Mouse (Mus musculus): ENCODE measurements around the gene Gm20605. TPM values are rescaled to one million over a fixed set of nuclear protein-coding genes. Genes with fewer than 3 reads are reported as not detected.

Gm20605 gene
- polyA plus RNA-seq, 1 experiment, result 37.5 TPM

GRCm38 (mm10) chr5:137630602-137631001 is 1.6 kb downstream of the Gm20605 start:
- Histone ChIP-seq H3K4me3 (ENCODE audit: insufficient read depth, low read length) (peak overlapping the region; percentile 95), H3K4me1 (ENCODE audit: control insufficient read depth, insufficient read depth, low read length) (peaks cover 25% of the 10 kb centered on the region), H3K27ac (ENCODE audit: insufficient read depth, low read depth, low read length) (peak overlapping the region; percentile 97)
- no peak for TF ChIP-seq CTCF (IDR thresholded peaks at IDR 0.05; ENCODE audit: low read depth, low read length)
- TF ChIP-seq POLR2A (IDR thresholded peaks at IDR 0.05; ENCODE audit: borderline replicate concordance, low read depth, low read length), result no peak

DNA sequence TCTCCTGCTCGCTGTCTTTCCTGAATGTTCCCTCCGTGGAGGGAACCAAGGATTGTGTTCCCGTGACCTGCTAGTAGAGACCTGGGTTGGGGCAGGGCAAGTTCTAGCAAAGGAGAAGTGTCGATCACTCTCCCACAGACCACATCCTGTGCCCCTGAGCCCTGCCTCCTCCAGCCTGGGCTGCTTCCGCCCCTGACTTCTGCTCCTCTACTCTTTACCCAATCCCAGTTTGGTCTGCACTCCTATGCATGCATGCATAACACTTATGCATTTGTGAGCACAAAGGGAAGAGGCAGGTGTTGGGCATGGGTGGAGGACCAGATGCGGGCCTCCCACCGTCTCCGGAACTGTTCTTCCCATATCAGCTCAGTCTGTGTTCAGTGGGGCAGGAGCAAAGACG is 2.2 kb downstream of the Gm20605 start:
- peak overlapping the region; percentile 95 for H3K4me3 ChIP-seq (ENCODE audit: insufficient read depth, low read length)
- TF ChIP-seq POLR2A (IDR thresholded peaks at IDR 0.05; ENCODE audit: borderline replicate concordance, low read depth, low read length), result no peak
- TF ChIP-seq CTCF (IDR thresholded peaks at IDR 0.05; ENCODE audit: low read depth, low read length), result no peak
- H3K27ac ChIP-seq (ENCODE audit: insufficient read depth, low read depth, low read length), result peak overlapping the region; percentile 97
- H3K4me1 ChIP-seq (ENCODE audit: control insufficient read depth, insufficient read depth, low read length), result peaks cover 25% of the 10 kb centered on the region

DNA sequence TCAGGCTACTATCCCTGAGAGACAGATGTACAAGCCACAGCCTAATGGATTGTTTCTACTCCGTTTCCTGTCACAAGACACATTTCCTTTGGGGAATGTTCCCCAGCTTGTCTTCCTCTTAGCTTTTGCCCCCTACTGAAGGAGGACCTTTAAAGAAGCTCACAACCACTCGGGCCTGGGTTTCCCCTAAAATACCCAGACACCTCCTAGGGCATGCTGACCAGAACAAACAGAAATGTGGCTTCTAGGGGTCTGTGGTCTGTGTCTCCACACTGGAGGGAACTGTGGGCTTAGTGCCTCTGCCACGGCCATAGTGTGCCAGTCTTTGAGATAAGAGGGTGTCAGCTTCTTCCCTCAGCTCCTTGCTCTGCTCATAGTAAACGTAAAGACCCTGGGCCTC is 2.6 kb downstream of the Gm20605 start:
- peak overlapping the region; percentile 95 for H3K4me3 ChIP-seq (ENCODE audit: insufficient read depth, low read length)
- peak overlapping the region; percentile 97 for H3K27ac ChIP-seq (ENCODE audit: insufficient read depth, low read depth, low read length)
- H3K4me1 ChIP-seq (ENCODE audit: control insufficient read depth, insufficient read depth, low read length), result peaks cover 25% of the 10 kb centered on the region
- TF ChIP-seq POLR2A (IDR thresholded peaks at IDR 0.05; ENCODE audit: borderline replicate concordance, low read depth, low read length), result no peak
- TF ChIP-seq CTCF (IDR thresholded peaks at IDR 0.05; ENCODE audit: low read depth, low read length), result no peak

- TF ChIP-seq CTCF (IDR thresholded peaks at IDR 0.05; ENCODE audit: low read depth, low read length) (no peak), POLR2A (IDR thresholded peaks at IDR 0.05; ENCODE audit: borderline replicate concordance, low read depth, low read length) (no peak)
- peaks cover 18% of the 10 kb centered on the region for H3K4me1 ChIP-seq (ENCODE audit: control insufficient read depth, insufficient read depth, low read length)
- no peak overlapping the region for H3K27ac ChIP-seq (ENCODE audit: insufficient read depth, low read depth, low read length)
- no peak overlapping the region for H3K4me3 ChIP-seq (ENCODE audit: insufficient read depth, low read length)
These were observed 4.6 kb downstream of the Gm20605 start for GRCm38 (mm10) chr5:137633397-137634084.

DNA sequence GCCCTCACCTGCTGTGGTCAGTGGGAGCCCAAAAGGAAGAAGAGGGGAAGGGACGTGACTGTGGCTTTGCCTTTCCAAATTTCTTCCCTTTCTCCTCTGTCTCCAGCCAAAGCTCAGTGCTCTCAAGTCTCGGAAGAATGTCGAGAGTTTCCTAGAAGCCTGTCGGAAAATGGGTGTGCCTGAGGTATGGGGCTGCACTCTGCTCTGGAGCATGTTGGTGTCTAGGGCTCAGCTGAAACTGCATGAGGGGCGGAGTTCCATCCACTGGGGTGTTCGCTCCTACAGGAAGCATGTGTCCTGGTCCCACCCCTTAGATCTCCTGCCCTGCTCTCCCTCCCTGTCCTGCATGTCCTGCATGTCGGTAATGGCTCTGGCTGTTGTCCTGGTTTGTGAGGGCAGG is 10.5 kb downstream of the Gm20605 start:
- H3K27ac ChIP-seq (ENCODE audit: insufficient read depth, low read depth, low read length), result no peak overlapping the region
- H3K4me1 ChIP-seq (ENCODE audit: control insufficient read depth, insufficient read depth, low read length), result no peaks in the 10 kb centered on the region
- H3K4me3 ChIP-seq (ENCODE audit: insufficient read depth, low read length), result no peak overlapping the region
- TF ChIP-seq CTCF (IDR thresholded peaks at IDR 0.05; ENCODE audit: low read depth, low read length) (no peak), POLR2A (IDR thresholded peaks at IDR 0.05; ENCODE audit: borderline replicate concordance, low read depth, low read length) (no peak)

GRCm38 (mm10) chr5:137641054-137641453 is 12.1 kb downstream of the Gm20605 start, which contains the start of gene Sap25:
Sap25 (plus strand) TSS chr5:137641334.
- H3K4me1 ChIP-seq (ENCODE audit: control insufficient read depth, insufficient read depth, low read length), result no peaks in the 10 kb centered on the region
- TF ChIP-seq CTCF (IDR thresholded peaks at IDR 0.05; ENCODE audit: low read depth, low read length), result no peak
- TF ChIP-seq POLR2A (IDR thresholded peaks at IDR 0.05; ENCODE audit: borderline replicate concordance, low read depth, low read length), result no peak

DNA sequence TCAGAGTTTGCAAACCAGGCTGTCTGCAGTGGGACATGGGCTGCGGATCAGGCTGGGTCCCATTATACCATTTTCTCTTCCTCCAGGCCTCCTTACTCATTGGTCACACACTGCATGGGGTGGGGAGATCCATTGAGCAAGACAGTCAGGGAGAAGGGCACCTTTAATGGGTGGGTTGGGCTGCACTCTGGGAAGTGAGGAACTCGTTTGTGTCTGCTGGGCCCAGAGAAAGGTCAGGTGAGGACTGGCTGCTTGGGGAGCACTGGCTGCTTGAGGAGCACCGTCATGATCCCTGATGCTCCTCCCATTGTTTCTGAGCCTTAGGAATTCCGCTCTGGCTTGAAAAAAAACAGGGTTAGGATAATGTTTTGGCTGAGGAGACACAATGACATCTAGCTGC is 13.9 kb downstream of the Gm20605 start:
- Histone ChIP-seq H3K27ac (ENCODE audit: insufficient read depth, low read depth, low read length) (no peak overlapping the region), H3K4me1 (ENCODE audit: control insufficient read depth, insufficient read depth, low read length) (no peaks in the 10 kb centered on the region), H3K4me3 (ENCODE audit: insufficient read depth, low read length) (no peak overlapping the region)
- TF ChIP-seq POLR2A (IDR thresholded peaks at IDR 0.05; ENCODE audit: borderline replicate concordance, low read depth, low read length) (no peak), CTCF (IDR thresholded peaks at IDR 0.05; ENCODE audit: low read depth, low read length) (no peak)

More at GRCm38 (mm10) chr5:137641054-137641453, 12.1 kb downstream of the Gm20605 start, which contains the start of gene Sap25:
- H3K27ac ChIP-seq (ENCODE audit: insufficient read depth, low read depth, low read length), result no peak within 1 kb of the TSS
- no peak within 1 kb of the TSS for H3K4me3 ChIP-seq (ENCODE audit: insufficient read depth, low read length)

DNA sequence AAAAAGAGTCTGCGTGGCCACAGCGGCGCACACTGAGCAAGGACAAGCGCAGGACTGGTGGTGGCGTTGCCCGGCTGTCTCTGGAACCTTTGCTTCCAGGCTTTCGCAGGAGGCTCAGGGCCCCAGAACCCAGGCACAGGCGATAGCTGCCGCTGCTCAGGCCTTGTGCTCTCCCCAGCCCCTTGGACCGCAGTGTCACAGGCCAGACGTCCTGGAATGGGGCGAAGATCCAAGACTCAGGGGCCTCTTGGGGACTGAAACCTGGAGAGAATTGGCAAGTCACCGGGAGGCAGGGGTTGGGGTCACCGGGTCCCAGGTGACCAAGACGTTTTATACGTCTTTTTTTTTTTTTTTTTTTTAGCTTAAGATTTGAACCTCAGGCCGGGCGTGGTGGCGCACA is 15.5 kb downstream of the Gm20605 start:
- Histone ChIP-seq H3K4me1 (ENCODE audit: control insufficient read depth, insufficient read depth, low read length) (no peaks in the 10 kb centered on the region), H3K4me3 (ENCODE audit: insufficient read depth, low read length) (no peak overlapping the region), H3K27ac (ENCODE audit: insufficient read depth, low read depth, low read length) (no peak overlapping the region)
- TF ChIP-seq POLR2A (IDR thresholded peaks at IDR 0.05; ENCODE audit: borderline replicate concordance, low read depth, low read length) (no peak), CTCF (IDR thresholded peaks at IDR 0.05; ENCODE audit: low read depth, low read length) (no peak)

DNA sequence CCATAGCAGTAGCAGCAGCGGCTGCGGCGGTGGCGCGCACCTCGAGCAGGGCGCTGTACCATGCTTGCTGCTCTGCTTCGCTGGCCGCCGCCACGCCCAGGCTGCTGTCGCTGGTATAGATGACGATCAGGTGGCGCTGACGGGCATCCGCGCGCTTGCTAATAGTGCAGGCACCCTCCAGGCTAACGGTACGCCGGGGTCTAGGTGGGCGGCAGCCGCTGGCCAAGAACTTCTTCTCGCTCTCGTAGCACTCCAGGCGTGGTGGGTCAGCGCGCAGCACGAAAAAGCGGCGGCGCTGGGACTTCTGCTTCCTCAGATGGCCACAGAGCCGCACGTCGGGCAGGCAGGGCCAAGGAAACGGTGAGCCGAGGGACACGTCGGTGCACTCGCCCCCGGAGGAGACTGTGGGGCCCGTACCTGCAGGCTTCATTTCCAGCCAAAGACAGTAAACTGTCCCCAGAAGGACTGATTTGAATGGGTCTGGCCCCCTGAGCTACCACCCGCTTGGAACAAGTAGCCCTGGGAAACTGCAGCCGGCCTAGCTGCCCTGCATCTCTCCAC is 16.2 kb downstream of the Gm20605 start:
- Histone ChIP-seq H3K4me3 (ENCODE audit: insufficient read depth, low read length) (peak overlapping the region; percentile 36), H3K4me1 (ENCODE audit: control insufficient read depth, insufficient read depth, low read length) (no peaks in the 10 kb centered on the region), H3K27ac (ENCODE audit: insufficient read depth, low read depth, low read length) (no peak overlapping the region)
- no peak for TF ChIP-seq CTCF (IDR thresholded peaks at IDR 0.05; ENCODE audit: low read depth, low read length)
- TF ChIP-seq POLR2A (IDR thresholded peaks at IDR 0.05; ENCODE audit: borderline replicate concordance, low read depth, low read length), result no peak

DNA sequence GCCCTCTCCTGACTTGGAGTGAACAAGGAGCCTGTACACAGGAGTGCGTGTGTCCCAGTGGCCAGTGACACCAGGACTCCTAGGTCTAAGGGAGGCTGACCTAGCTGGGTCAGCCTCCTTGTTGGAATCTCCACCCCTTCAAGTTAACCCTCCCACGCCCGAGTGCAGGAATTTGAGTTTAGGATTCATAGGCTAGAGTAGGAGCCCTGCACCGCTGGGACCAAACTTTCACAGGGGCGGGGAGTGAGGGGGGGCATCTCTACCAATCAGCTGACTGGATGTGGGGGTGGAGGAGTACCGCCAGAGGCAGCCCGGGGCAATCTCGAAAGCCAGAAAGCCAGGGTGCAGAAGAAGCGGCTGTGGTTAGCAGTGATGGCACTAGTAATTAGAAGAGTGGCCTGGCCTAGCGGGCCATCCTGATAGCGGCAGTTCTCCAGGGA is 16.7 kb downstream of the Gm20605 start, which contains the start of gene Irs3:
Gene Irs3, minus strand, starts transcription at position 63 of the 440 bp plus-strand sequence.
- peak within 1 kb of the TSS; percentile 36 for H3K4me3 ChIP-seq (ENCODE audit: insufficient read depth, low read length)
- no peak within 1 kb of the TSS for H3K27ac ChIP-seq (ENCODE audit: insufficient read depth, low read depth, low read length)
- H3K4me1 ChIP-seq (ENCODE audit: control insufficient read depth, insufficient read depth, low read length), result no peaks in the 10 kb centered on the region
- no peak for TF ChIP-seq CTCF (IDR thresholded peaks at IDR 0.05; ENCODE audit: low read depth, low read length)
- no peak for TF ChIP-seq POLR2A (IDR thresholded peaks at IDR 0.05; ENCODE audit: borderline replicate concordance, low read depth, low read length)
